Mouse (Mus musculus): Measurements from ENCODE around the gene Tbk1. TPM values are rescaled to one million over a fixed set of nuclear protein-coding genes. Genes with fewer than 3 reads are reported as not detected.

Gene Tbk1
- total RNA-seq, 1 experiment from 2014 or later: 139 TPM

- no peak for ATAC-seq (replicated peaks; ENCODE audit: insufficient number of reproducible peaks, low FRiP score, low TSS enrichment, poor library complexity, severe bottlenecking)
Observed at GRCm38 (mm10) chr10:121507755-121508544, 78.6 kb downstream of the Tbk1 start.

GRCm38 (mm10) chr10:121506731-121507583 is 79.6 kb downstream of the Tbk1 start:
- ATAC-seq (replicated peaks; ENCODE audit: insufficient number of reproducible peaks, low FRiP score, low TSS enrichment, poor library complexity, severe bottlenecking): peak; percentile 88

GRCm38 (mm10) chr10:121505929-121506328 is 80.7 kb downstream of the Tbk1 start:
- ATAC-seq (replicated peaks; ENCODE audit: insufficient number of reproducible peaks, low FRiP score, low TSS enrichment, poor library complexity, severe bottlenecking): no peak

DNA sequence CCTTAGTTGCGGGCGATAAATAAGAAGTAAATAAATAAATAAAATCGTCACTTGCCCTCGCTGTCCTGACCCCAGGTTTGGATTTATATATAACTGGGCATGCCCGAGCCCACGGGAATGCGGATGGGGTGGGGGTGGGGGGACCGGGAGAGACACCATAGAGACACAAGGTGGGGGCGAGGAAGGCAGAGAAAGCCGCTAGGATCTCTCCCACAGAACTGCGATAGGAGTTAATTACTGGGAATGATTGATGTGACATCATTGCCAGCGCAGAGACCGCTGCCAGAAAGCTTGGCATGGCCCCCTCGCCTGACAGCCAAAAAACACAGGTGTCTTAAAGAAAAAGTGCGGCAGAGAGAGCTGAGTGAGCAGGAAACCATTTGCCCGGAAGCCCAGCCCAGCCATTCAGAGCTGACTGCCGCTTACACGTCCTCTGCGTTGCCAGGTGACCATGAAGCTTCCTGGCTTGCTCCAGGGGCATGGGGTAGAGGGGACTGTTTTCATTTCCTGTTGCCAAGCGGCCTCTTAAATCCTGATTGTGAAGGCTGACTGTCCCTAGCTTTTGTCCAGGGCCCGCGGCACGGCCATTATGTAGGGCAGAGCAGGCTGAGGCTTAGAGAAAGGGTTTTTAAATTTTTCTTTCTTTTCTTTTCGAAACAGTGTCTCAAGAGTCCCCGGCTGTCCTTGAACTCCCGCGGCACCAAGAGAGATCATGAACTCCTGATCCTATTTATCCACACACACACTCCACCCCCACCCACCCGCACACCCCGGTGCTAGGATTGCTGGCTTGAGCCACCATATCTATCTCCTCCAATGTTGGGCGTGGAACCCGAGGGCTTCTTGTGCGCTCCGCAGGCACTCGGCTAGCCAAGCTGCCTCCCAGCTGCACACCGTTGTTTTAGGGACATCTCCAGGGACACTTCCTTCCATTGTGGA is 81.3 kb downstream of the Tbk1 start:
- ATAC-seq (replicated peaks; ENCODE audit: insufficient number of reproducible peaks, low FRiP score, low TSS enrichment, poor library complexity, severe bottlenecking): peak; percentile 57

DNA sequence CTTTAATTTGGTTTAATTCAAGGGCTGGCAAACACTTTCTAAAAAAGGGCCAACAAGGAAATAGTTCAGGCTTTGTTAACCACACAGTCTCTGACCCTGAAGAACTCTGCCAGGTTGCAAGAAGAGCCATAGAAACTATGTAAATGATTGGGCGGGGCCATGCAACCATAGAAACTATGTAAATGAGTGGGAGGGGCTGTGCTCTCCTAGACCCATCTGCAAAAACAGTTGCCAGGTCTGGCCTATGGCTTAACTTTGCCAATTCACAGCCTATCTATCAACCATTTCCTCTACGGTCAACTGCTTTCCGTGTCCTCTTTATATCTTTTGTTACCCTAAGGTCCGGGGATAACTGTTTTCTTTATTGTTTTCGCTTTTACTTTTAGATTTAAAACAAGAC is 85.4 kb downstream of the Tbk1 start:
- ATAC-seq (replicated peaks; ENCODE audit: insufficient number of reproducible peaks, low FRiP score, low TSS enrichment, poor library complexity, severe bottlenecking): peak; percentile 40

- ATAC-seq (replicated peaks; ENCODE audit: insufficient number of reproducible peaks, low FRiP score, low TSS enrichment, poor library complexity, severe bottlenecking): no peak
Observed at GRCm38 (mm10) chr10:121500034-121500433, 86.6 kb downstream of the Tbk1 start.

DNA sequence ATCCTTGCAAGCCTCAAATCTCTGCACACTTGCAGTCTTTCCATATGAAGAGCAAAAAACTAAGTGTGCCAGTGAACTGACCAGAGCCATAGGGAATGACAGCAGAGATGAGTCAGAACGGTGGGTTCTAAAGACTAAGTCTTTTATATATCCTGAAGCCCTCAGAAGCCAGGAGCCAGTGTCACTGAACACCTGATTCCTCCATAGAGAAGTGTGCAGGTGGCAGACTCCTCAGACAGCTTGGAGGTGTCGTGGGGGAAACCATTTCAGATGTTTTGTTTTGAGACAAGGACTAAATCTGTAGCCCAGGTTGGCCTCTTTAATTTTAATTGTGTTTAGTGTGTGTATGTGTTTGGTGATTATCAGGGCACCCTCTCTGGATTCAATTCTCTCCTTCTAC is 87.5 kb downstream of the Tbk1 start:
- ATAC-seq (replicated peaks; ENCODE audit: insufficient number of reproducible peaks, low FRiP score, low TSS enrichment, poor library complexity, severe bottlenecking): no peak

GRCm38 (mm10) chr10:121498481-121498904 is 88.1 kb downstream of the Tbk1 start:
- peak; percentile 33 for ATAC-seq (replicated peaks; ENCODE audit: insufficient number of reproducible peaks, low FRiP score, low TSS enrichment, poor library complexity, severe bottlenecking)

- ATAC-seq (replicated peaks; ENCODE audit: insufficient number of reproducible peaks, low FRiP score, low TSS enrichment, poor library complexity, severe bottlenecking): peak; percentile 12; the same call in 1 of the 2 replicates
Observed at GRCm38 (mm10) chr10:121497968-121498367, 88.6 kb downstream of the Tbk1 start.

- ATAC-seq (replicated peaks; ENCODE audit: insufficient number of reproducible peaks, low FRiP score, low TSS enrichment, poor library complexity, severe bottlenecking): peak; percentile 66
Observed at GRCm38 (mm10) chr10:121496616-121497015, 90.0 kb downstream of the Tbk1 start.

Other genes starting within 250 kb of the Tbk1 start
- gene Tbc1d30, start 235.5 kb downstream of the Tbk1 start, total RNA-seq (2017): 4.9 to 18.6 TPM (median 9.3 TPM) in 3 replicates
- 88.0 to 114 TPM (median 88.1 TPM) in 3 replicates for gene Gns, start 221.7 kb downstream of the Tbk1 start, total RNA-seq (2017)
- 80.1 to 98.6 TPM (median 93.0 TPM) in 3 replicates for gene Rassf3, start 110.4 kb downstream of the Tbk1 start, total RNA-seq (2017)
- gene Xpot, start 39.5 kb upstream of the Tbk1 start, total RNA-seq (2017): 30.4 to 51.3 TPM (median 32.6 TPM) in 3 replicates
- not detected in 3 replicates for gene D930020B18Rik, start 54.8 kb upstream of the Tbk1 start, total RNA-seq (2017)
- 2.6 to 4.1 TPM (median 2.8 TPM) in 3 replicates for gene BC048403, start 153.2 kb upstream of the Tbk1 start, total RNA-seq (2017)